Mouse (Mus musculus) left cerebral cortex, adult 11 months (tissue): ENCODE results near the gene Ryk.

Experiments
- DNase-seq: peaks from one replicate; pipeline ENCODE4 v3.0.0; 2022; ENCODE audit warnings: low spot score

Ryk gene

DNA sequence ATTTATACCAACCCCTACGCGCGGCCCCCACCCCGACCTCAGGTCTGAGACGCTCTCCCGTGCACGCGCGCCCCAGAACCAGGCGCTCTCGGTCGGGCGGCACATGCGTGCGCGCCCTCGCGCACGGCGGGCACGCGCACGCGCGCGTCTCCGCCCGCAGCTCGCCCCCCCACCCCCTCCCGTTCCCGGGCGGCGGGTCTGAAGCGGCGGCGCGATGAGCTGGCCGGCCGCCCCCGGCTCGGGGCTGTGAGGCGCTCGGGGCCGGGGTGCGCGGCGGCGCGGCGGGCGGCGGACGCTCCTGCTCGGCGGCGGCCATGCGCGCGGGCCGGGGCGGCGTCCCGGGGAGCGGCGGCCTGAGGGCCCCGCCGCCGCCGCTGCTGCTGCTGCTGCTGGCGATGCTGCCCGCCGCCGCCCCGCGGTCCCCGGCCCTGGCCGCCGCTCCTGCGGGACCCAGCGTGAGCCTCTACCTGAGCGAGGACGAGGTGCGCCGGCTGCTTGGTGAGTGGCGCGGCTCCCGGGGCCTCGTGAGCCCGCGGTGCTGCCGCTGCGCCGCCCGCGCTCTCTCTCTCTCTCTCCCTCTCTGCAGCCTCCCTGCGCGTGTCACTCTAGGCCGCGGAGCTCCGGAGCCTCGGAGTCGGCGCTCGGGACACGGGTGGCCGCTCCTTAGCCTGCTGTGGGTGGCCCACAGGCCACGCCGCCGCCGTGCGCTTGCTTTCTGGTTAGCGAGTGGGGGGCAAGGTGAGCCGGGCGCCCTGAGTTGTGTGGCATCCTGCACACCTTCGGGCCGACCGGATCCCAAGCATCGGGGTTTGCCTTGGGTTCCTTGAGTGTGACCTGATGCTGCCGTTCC lies at the start of gene Ryk:
Gene Ryk, plus strand, starts transcription at position 176 of the 850 bp plus-strand sequence.
- DNase-seq, result peak; percentile 71

DNA sequence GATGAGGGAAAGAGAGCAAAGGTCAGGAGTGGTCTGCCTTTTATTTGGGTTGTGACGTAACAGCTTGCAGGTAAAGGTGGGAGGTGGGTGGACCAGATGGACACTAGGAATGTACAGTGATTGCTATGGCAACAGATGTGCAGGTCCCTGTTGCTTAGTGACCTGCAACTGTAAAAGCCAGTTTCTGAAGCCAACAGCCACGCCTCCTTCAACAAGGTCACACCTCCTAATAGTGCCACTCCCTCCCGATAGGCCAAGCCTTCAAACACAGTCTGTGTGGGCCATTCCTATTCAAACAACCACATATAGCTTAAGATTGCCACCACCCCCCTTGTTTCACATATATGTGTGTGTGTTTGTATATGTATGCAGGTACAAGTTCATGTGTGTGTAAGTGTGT lies 45.2 kb upstream of the Ryk start:
- no peak for DNase-seq

DNA sequence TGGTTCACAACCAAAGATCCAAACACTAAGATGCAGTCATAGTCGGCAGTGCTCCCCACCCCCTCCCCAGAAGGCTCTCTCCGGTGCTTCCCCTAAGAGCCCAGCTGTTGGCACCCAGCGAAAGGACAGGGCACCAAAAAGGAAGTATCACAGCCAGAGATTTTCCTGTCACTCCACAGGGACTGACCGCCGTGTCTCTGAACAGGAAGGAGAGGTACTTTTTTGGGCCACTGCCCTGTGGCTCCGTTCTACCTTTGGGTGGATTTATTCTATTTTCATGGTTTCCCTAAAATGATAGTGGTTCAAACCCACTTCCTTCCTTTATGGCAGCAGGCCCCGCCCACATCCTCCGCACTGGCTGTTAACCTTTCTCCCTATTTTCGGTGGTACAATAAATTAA lies 42.9 kb upstream of the Ryk start:
- no peak for DNase-seq

DNA sequence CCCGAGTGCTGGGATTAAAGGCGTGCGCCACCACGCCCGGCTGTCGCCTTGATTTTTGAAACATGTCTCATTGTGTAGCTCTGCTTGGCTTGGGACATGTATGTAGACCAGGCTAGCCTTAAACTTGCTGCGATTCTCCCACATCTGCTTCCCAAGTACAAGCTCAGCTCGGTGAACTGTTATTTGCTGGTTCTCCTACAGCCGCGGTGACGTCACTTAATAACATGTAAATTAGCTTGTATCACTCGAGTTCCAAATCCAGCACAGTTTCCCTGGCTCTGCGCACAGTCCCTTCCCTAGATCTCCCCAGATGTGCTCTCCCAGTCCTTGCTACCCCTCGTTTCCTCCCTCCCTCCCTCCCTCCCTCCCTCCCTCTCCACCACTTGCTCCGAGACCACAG lies 41.9 kb upstream of the Ryk start:
- DNase-seq, result no peak

DNA sequence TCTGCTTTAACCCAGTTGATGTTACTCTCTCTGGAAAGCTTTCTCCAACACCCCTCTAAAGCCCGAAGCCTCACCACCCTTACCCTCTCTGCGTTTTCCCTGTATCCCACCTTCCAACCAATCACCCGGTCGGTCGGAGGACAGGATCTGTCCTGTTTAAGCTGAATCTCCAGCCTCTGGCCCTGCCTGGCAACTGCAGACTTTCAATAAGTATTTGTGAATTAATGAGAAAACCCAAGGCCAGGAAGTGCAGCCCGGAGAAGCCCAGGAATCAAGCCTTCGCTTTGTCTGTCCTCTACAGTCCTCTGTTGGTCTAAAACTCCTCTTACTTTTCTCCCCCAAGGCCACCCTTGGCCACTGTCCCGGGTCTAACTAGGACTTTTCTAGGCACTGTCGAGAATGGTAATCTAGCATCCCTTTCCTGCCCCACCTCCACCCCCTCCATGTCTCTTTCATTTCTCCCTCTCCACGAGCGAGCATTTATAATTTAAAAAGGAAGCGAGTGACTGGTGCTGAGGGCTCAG lies 41.4 kb upstream of the Ryk start:
- no peak for DNase-seq

DNA sequence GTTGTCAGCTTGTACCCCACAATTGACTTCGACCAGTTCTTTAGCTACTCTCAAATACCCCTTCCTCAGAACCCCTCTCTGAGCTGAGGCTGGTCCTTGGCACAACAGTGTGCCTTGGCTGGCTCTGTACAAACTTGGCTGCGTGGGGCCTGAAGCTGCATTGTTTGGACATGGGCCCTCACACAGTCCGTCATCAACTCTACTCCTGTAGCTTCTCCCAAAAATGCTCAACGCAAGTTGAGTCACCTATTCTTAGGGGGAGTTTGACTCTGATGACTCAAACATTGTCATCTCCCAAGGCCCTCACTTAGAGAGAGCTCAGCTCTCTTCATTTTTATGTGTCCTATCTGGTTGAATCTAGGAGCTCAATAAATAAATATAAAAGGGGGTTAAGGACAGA lies 36.3 kb upstream of the Ryk start:
- DNase-seq, result no peak

DNA sequence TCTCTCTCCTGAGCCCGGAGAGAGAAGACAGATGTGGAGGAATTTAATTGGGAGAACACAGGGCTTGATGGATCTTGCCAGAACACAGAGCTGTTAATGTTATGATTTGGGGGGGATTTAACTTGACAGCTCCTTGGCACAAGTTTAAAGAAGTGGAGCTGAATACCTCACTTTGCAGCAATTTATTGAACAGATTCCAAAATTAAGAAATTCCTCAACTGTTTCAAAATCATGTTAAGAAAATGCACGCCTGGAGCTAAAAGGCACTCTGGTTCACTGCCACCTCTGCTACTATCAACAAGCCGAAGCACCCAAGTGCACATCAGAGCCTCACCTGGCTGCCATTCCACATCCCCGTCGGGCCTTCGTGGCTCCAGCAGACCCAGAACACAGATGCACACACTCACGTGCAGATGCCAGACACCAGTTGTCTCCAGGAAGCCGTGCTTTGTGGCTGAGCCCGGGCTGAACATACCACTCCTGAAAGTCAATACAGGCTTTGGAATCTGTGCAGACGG lies 28.6 kb upstream of the Ryk start:
- no peak for DNase-seq

DNA sequence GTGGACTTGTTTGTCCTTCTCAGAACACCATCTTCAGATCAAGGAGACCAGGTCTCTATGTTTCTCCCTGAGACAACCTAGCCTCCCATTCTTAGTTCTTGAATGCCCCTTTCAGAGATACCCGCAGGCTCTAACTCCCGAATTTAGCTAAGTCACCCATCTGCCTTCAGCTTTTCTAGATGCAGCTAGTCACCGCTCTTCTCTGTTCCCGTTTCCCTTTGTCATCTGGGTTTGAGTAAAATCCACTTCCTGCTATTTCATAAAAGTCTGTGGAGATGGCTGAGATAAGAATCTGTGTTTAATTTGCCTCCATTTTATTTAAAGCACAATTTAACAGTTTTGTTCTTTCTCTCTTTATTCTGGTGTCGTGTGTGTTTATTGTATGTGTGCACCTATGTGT lies 23.5 kb upstream of the Ryk start:
- DNase-seq, result no peak

DNA sequence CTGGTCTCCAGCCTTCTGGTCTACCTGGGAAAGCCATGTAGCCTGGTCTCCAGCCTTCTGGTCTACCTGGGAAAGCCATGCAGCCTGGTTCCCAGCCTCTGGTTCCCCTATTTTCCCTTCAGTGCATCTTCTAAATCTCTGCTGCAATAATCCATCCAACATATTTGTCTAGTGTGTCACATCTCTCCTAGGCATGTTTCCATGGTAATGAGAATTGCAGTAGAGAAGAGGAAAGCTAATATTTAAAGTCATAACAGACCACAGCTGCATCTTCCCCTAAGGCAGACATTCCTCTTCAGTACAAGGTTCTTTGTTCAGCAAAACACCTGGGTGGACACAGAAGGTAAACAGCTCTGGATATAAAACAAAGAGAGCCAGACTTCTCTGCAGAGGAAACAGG lies 16.5 kb upstream of the Ryk start:
- DNase-seq, result no peak

DNA sequence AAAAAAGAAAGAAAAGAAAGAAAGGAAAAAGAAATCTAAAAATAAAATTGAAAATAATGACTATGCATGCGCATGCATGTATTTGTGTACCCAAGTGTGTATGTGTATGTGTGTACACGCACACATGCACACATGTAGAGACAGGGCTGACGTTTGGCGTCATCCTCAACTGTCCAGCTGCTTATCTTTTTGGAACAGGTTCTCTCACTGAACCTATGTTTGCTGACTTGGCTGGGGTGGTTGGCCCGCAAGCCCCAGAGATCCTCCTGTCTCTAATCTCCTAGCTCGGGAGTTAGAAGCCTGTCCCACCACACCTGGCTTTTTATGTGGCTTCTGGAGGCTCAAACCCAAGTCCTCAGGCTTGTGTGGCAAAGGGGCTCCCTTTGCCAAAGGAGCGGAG lies 6.1 kb upstream of the Ryk start:
- no peak for DNase-seq

DNA sequence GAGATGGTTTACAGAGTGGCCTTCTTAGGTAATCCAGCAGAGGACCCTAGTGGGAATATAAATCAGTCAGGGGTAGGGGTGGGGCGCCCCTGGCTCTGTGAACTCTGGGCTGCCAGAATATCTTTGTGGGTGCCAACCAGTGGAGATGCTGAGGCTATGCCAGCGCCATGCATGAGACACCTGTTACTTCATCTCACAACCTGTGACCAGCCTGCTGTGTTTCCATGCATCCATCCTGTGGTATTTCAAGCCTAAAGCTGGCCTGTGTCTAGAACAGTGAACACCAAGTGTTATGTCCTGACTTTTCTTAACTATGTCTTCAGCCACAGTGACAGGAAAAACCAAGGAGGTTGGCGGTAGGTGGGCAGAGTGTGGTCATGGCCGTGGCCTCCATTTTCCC lies 3.2 kb upstream of the Ryk start:
- DNase-seq, result no peak

DNA sequence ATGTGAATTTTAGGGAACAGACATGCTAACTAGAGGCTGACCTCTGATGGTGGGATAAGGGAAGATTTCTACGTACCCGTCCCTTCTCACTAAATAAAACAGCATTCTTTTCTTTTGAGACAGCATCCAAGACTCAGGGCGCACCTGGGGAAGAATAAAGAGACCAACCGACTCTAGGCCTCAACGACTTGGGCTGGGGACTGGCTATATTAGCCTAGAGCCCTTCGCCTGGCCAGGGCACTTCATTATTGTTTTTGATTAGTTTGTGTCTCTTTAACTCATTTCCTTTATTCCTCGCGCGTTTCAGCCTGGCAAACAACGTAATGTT lies 339 bp upstream of the Ryk start:
- no peak for DNase-seq

DNA sequence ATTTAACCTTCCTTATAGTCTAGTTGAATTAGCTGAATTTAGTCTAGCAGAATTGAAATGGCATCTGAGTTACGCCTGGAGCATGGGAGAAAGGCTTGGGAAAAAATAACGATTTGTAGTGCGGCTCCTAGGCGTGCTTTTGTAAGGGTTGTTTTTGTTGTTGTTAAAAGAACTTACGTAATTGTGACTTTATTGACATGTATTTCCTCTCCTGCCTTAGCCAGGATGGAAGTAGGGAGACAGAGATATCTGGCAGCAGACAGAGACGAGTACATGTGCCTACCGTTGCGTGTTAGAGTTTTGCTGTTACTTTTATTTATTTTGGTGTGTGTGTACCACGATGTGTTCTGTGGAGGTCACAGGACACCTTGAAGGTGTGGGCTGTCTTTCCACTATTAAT lies 1.6 kb downstream of the Ryk start:
- no peak for DNase-seq

DNA sequence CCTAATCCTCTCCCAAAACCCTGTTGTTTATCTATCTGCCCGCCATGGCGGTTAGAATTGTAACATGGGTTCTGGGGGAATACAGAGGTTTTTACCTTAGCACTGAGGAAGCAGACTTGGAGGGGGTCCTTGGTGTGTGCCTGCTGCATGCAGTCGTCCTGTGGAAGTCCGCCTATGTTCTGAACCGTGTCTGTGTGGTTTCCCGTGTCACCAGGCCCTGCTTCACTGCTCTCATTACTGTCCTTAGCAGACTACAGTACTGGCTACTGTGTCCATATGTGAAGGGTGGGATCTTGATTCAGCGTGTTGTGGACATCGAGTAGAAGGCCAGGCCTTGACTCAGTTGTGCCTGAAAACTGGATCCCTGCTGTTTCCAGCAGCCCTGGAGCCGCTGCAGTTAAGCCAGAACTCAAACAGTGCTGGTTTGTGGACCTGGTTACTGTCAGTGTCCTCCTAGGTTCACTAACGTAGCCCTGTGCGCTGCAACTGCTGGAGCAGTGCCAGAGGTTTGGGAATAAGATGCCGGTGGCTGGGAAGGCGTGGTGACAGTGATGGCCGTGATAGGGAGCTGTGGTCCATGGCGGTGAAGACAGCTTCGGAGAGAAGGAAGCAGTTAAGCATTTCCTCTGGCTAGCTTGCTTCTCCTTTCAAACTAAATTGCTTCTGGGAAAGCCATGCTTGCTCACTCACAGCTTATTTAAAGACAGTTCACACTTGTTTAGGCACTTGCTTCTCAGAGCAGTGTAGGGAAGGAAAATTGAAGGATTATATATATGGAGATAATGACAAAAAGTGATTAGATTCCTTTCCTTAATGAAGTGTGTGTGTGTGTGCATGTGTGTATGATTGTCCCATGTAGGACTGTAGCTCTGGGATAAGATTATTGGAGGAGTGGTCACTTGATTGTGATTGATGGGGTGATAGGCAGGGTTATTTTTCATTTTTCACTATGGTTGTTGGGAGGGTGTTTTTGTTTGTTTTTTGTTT lies 6.4 kb downstream of the Ryk start:
- DNase-seq, result no peak

DNA sequence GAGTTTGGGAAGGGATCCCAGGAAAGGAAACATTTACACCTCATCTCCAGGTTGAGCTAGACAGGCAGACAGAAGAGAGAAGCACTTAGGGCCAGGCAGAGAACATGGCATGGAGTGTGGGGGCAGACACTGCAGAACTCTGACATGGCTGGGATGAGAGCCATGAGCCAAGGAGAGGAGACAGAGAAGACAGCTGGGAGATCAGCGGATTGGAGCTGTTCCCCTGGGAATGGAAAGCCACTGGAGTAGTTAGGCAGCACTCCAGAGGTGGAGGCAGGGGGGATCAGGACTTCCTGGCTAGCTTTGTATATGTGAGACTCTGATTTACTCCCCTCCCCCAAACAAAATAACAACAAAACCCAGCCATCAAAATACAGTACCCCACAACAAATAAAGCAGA lies 7.1 kb downstream of the Ryk start:
- no peak for DNase-seq

DNA sequence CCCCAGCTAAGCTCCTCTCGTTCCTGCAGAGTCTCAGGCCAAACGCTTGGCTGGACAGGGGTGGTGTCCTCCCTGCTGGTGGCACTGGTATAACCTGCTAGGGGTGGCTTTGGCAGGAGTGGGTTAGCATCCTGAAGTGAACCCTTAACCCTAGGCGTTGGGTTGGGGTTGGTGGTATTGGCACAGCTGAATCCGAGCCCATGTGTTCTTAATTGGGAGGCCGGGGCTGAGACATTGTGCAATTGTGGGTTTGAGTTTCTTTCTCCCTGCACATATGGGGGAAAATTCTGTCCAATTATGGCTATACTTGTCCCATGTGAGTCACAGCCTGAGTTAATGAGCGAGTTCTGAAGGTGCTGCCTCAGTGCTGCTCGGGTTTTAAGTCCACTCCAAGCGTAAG lies 7.8 kb downstream of the Ryk start:
- no peak for DNase-seq

DNA sequence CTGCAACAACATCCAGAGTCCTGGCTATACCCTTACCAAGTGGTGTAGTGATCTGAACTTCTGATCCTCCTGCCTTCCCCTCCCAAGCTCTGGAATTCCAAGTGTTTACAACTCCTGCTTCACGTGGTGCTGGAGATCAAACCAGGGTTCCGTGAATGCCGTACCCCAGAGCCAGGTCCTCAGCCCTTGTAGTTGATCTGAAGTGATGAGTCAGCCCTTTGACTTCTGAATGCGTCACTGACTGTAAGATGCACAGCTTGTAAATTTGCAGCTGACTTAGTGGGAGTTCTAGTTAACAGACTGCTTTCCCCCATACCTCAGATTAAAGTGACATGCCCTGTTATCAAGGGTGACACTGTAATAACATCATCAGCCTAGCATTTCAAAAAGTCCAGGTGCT lies 8.9 kb downstream of the Ryk start:
- no peak for DNase-seq

DNA sequence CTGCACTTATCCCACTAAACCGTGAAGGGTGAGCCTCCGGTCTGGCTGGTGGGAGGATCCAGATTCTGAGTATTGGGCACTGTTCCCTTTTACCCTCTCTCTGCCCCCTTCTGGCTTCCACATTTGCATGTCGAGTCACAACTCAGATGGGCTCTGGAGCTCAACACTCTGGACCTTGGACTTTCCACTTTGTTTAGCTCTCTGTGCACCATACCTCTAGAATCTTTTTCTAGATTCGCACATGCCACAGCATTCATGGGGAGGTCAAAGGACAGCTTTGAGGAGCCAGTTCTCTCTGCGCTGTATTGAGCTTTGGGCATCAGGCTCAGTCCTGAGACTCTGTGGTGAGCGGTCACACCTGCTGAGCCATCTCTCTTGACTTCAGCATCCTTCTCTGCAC lies 11.1 kb downstream of the Ryk start:
- no peak for DNase-seq

DNA sequence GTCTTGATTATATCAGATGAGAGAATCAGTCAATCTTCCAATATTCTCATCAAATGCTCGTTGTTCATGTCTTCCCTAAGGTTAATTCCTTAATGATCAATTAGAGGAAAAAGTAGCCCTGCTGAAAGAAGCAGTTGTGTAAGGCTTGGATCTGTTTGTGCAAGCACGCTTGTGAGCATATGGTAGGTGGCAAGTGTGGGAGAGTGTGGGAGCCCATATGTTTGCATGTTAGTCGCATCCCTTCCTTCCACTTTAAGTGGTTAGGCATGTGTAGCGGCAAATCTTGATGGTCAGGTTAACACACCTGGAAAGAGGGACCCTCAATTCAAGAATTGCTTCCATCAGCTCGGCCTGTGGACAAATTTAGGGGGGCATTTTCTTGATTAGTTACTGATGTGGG lies 11.6 kb downstream of the Ryk start:
- DNase-seq, result no peak

DNA sequence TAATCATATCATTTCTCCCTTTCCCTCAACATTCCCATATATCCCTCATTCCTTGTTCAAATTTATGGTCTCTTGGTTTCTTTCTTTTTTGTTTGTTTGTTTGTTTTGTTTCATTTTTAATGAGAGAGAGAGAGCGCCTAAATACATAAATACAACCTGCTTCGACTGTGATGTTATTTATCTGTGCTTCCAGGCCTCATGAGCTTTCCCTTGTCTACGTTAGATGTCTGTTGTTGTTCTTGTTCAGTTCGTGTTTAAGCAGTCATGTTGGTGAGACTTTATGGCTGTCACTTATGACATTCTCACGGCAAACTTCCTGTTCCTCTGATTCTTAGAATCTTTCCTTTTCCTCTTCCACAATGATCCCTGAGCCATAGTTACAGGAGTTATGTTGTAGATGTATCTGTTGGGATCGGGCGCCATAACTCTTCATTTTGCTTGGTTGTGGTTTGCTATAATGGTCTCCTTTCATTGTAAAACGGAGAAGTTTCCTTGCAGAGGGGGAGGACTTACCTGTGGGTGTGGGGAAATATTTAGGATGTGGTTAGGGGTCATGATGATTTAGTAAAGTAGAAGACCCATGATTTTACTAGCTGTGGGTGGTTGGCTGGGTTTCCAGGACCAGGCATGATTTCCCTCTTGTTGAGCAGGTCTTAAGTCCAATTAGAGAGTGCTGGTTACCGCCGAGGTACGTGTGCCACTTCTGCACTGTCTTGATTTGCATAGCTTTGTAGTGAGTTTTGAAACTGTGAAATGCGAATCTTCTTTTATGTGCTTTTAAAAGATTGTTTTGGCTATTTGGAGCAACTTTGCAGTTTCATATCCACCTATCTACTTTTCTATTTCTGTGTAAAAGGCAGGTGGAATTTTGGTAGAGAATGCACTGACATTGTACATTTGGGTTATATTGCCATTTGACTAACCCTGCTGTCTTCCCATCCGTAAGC lies 17.6 kb downstream of the Ryk start:
- DNase-seq, result no peak

DNA sequence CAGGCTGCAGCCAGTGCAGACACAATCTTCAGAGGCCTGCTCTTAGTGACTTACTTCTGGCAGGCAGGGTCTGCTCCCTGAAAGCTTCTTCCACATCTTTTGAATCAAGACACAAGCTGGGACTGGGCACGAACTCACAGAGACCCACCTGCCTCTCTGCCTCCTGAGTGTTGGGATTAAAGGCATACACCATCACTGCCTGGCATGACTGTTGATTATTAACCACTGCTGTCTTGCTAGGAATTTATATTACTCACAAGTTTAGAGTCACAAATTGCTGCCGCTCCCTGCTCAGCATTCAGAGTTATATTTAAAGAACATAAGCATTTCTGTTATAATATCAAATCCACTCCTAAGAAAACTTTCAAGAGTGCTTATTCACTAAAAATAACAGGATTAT lies 23.1 kb downstream of the Ryk start:
- DNase-seq, result no peak

DNA sequence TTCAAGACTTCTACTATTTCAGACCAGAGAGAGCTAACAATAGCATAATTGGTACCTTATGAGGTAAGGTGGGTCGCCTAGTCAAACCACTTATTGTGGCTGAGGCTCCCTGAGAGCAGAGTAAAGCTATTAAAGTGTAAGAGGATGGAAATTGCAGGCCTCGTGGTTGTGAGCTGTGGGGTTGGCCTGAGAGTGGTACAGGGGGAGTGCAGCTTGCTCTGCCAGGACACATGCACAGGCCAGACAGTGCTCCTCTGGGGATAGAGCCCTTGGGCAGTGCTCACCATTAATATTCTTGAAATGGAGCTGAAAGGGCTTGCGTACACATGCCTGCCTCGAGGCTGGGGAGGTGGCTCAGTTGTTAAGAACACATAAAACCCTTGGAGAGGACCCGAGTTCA lies 23.6 kb downstream of the Ryk start:
- no peak for DNase-seq
